Mouse (Mus musculus): ENCODE data around the gene Zfp955b.
"Not testable (repeated sequence)": the region's sequence is repeated elsewhere in the genome, so short reads cannot be mapped to it uniquely, and the experiment has no call there.

Zfp955b gene

GRCm38 (mm10) chr17:33289039-33289875, at the start of gene Zfp955b:
Gene Zfp955b, plus strand, starts transcription at chr17:33289544.
- DNase-seq = not testable (repeated sequence)

DNA sequence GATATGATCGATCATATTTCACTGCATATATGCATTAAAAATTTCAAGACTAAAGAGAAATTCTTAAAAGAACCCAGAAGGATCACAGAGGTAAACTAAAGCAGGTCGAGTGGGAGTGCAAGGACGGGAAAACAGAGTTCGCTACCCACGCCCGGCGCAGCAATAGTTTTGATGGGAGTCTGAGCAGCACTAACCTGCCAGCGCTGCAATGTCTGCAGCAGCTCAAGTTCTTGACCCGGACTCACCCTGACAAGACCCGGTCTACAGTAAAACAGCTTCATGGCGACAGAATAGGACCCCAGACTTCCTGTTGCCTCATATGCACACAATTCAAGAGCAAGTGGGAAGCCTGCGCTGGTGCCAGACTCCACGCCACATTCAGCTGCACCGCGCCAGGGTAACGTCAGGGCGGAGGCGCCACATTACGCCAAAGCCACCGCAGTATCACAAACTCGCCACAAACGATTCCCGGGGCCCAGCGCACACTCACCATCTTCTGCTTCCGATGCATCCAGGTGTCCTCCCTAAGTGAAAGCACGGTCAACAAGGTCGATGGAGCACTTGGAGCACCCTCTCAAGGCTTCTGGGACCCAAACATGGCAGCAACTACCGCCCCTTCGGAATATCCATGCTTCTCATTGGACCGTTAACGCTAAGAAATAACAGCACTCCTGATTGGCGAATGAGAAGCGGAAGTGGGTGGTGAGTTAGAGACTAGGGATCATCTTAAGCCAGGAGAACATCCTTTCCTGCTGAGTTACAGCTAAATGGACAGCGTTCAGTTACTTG, 34.6 kb upstream of the Zfp955b start, which contains the start of gene Zfp955a:
Gene Zfp955a (minus strand): TSS at position 616 of the 789 bp plus-strand sequence.
- not testable (repeated sequence) for DNase-seq

GRCm38 (mm10) chr17:33255319-33255657, 34.1 kb upstream of the Zfp955b start:
- DNase-seq = not testable (repeated sequence)

DNA sequence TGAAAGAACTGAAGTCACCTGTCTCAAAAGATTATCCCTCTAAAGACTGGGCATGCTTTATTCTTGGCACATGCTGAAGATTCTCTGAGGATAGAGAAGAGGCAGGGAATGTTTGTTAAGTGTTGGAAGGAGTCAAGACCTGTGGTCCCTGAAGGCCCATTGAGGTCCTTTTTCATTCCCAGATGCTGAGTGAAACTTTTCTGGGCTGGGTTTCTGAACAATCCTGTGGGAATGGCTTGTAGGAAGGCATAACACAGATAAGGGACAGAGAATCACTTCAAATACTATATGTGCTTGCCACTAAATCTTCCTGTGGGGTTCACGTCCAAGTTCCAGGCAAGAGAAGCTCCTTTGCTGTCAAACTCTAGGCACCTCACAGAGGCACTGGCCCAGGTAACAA, 25.0 kb upstream of the Zfp955b start, which contains the start of gene Olfr63:
Gene Olfr63 (plus strand): TSS at position 301 of the 400 bp plus-strand sequence.
- DNase-seq = no peak

DNA sequence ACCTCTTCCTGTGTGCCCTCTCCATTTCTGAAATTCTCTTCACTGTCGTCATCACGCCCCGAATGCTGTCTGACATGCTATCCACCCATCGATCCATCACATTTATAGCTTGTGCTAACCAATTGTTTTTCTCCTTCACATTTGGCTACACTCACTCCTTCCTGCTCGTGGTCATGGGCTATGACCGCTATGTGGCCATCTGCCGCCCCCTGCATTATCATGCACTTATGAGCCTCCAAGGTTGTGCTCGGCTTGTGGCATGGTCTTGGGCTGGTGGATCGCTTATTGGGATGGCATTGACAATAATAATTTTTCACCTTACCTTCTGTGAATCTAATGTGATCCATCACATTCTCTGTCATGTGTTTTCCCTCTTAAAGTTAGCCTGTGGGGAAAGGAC, 20.4 kb upstream of the Zfp955b start:
- no peak for DNase-seq

GRCm38 (mm10) chr17:33289876-33290149, 469 bp downstream of the Zfp955b start:
- DNase-seq = not testable (repeated sequence)

DNA sequence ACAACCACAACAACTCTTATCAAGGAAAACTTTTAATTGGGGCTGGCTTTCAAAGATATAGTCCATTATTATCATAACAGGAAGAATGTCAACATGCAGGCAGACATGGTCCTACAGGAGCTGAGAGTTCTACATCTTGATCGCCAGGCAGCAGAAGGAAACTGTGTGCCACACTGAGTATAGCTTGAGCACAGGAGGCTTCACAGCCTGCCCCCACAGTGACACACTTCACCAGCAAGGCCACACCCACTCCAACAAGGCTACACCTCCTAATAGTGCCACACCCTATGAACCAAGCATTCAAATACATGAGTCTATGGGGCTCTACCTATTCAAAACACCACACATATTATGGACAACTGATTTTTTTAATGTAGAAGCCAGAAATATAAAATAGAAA, 63.6 kb downstream of the Zfp955b start:
- no peak for DNase-seq
